Comparison of ENCODE assay signal across 14 mouse cellular contexts in genomic region chr11:113539079-113539478, GRCm38 (mm10).
DNase-seq lines count a peak whose midpoint lies in the region; ATAC-seq and TF ChIP-seq lines count a peak whose summit lies in the region.
"Had no signal": no experiment of that assay in that cellular context is flagged by ENCODE, and none has a peak within 500 bp of the region (broad histone marks: within the 10 kb centered on the region; RNA-seq: fewer than 3 reads in every experiment).

No protein-coding gene starts in this region.

- 83% methylated on average over 6 of the region's 6 CpGs for WGBS in embryonic facial prominence, embryonic 10.5 days
- 82% methylated on average over 6 of the region's 6 CpGs for WGBS in hindbrain, embryonic 10.5 days
- WGBS in intestine, postnatal 0 days, result 81% methylated on average over 6 of the region's 6 CpGs

- TF ChIP-seq CTCF in embryonic fibroblast, embryonic 13.5 days (IDR thresholded peaks at IDR 0.05; ENCODE audit: borderline replicate concordance, insufficient read depth, low read length), result no peak
- TF ChIP-seq CTCF in intestine, postnatal 0 days (IDR thresholded peaks at IDR 0.05; ENCODE audit: low read depth), result no peak

- 0 out of 2 replicates have a peak, but pooled peaks have one; percentile 3 for ATAC-seq in megakaryocyte progenitor cell, adult 5-6 weeks (replicated peaks; ENCODE audit: poor library complexity)
- ATAC-seq in intestine, postnatal 0 days, result no peak
- ATAC-seq: CD4-positive, CD25-positive, alpha-beta regulatory T cell, adult 4 months; inflammation-experienced regulatory T-cells, adult 6 months had no signal

- no peak for DNase-seq in embryonic facial prominence, embryonic 10.5 days (ENCODE audit: low spot score)
- no peak for DNase-seq in hindbrain, embryonic 10.5 days (ENCODE audit: low spot score)
- no peak for DNase-seq in left cerebral cortex, postnatal 14 days (ENCODE audit: low spot score in 2 of 2)
- no peak for DNase-seq in ovary, adult 18-20 months (ENCODE audit: low spot score)
- no peak for DNase-seq in right cerebral cortex, adult 18-20 months
- DNase-seq: spleen, adult 18-20 months had no signal

- H3K27me3 ChIP-seq in embryonic facial prominence, embryonic 10.5 days (replicated peaks; ENCODE audit: low read depth, poor library complexity, severe bottlenecking), result no peaks in the 10 kb centered on the region
- H3K27me3 ChIP-seq in hindbrain, embryonic 10.5 days (ENCODE audit: insufficient read depth, poor library complexity, severe bottlenecking), result no peaks in the 10 kb centered on the region
- no peaks in the 10 kb centered on the region for H3K27me3 ChIP-seq in intestine, postnatal 0 days (replicated peaks; ENCODE audit: control insufficient read depth, insufficient read depth, low read length)
- H3K27me3 ChIP-seq: embryonic facial prominence, embryonic 15.5 days; heart, embryonic 15.5 days; limb, embryonic 12.5 days had no signal

- TF ChIP-seq POLR2A in embryonic fibroblast, embryonic 13.5 days (IDR thresholded peaks at IDR 0.05; ENCODE audit: low read depth, low read length), result no peak

- no peak overlapping the region for H3K4me2 ChIP-seq in intestine, postnatal 0 days (replicated peaks; ENCODE audit: low read depth)
- H3K4me2 ChIP-seq: embryonic facial prominence, embryonic 15.5 days; limb, embryonic 12.5 days had no signal

- H3K36me3 ChIP-seq in embryonic facial prominence, embryonic 10.5 days (replicated peaks), result peaks cover 6% of the 10 kb centered on the region; the same call in 1 of the 2 replicates
- H3K36me3 ChIP-seq in hindbrain, embryonic 10.5 days, result no peaks in the 10 kb centered on the region
- H3K36me3 ChIP-seq in intestine, postnatal 0 days (ENCODE audit: control insufficient read depth, insufficient read depth), result no peaks in the 10 kb centered on the region
- H3K36me3 ChIP-seq: embryonic facial prominence, embryonic 15.5 days; heart, embryonic 15.5 days; limb, embryonic 12.5 days had no signal

- intact Hi-C loops in left cerebral cortex, postnatal 14 days (cut with DNase I), result no loop called here

- no peak overlapping the region for H3K9ac ChIP-seq in intestine, postnatal 0 days (ENCODE audit: low read depth, low read length)
- H3K9ac ChIP-seq: embryonic facial prominence, embryonic 15.5 days; heart, embryonic 15.5 days; limb, embryonic 12.5 days had no signal

- no peaks in the 10 kb centered on the region for H3K9me3 ChIP-seq in embryonic facial prominence, embryonic 10.5 days
- peaks cover 8% of the 10 kb centered on the region; the same call in 1 of the 2 replicates for H3K9me3 ChIP-seq in hindbrain, embryonic 10.5 days
- 0 out of 2 replicates have a peak, but pooled peaks cover 5% of the 10 kb centered on the region for H3K9me3 ChIP-seq in intestine, postnatal 0 days (ENCODE audit: control insufficient read depth)
- H3K9me3 ChIP-seq: embryonic facial prominence, embryonic 15.5 days; heart, embryonic 15.5 days had no signal

- 0 out of 2 replicates have a peak overlapping the region, but pooled peaks have one; percentile 44 for H3K27ac ChIP-seq in embryonic facial prominence, embryonic 10.5 days (replicated peaks)
- H3K27ac ChIP-seq in embryonic fibroblast, embryonic 13.5 days (ENCODE audit: insufficient read depth, low read length), result peak overlapping the region; percentile 21; the same call in 1 of the 2 replicates
- peak overlapping the region; percentile 73; the same call in 1 of the 2 replicates for H3K27ac ChIP-seq in hindbrain, embryonic 10.5 days
- H3K27ac ChIP-seq in intestine, postnatal 0 days (ENCODE audit: low read depth, low read length), result no peak overlapping the region
- H3K27ac ChIP-seq: embryonic facial prominence, embryonic 15.5 days; heart, embryonic 15.5 days; limb, embryonic 12.5 days had no signal

- peaks cover 8% of the 10 kb centered on the region for H3K4me1 ChIP-seq in embryonic facial prominence, embryonic 10.5 days
- H3K4me1 ChIP-seq in embryonic fibroblast, embryonic 13.5 days (ENCODE audit: control insufficient read depth, insufficient read depth, low read length), result peaks cover 16% of the 10 kb centered on the region
- H3K4me1 ChIP-seq in hindbrain, embryonic 10.5 days (replicated peaks), result peaks cover 8% of the 10 kb centered on the region
- no peaks in the 10 kb centered on the region for H3K4me1 ChIP-seq in intestine, postnatal 0 days (replicated peaks; ENCODE audit: control insufficient read depth, insufficient read depth, low read length)

- no peak overlapping the region for H3K4me3 ChIP-seq in embryonic facial prominence, embryonic 10.5 days
- H3K4me3 ChIP-seq in embryonic fibroblast, embryonic 13.5 days (ENCODE audit: insufficient read depth, low read length), result no peak overlapping the region
- H3K4me3 ChIP-seq in hindbrain, embryonic 10.5 days, result no peak overlapping the region
- no peak overlapping the region for H3K4me3 ChIP-seq in intestine, postnatal 0 days (ENCODE audit: low read depth, low read length)
- H3K4me3 ChIP-seq: embryonic facial prominence, embryonic 15.5 days; limb, embryonic 12.5 days had no signal
